Mouse (Mus musculus) NIH3T3 (cell line): ENCODE data around the gene Nanos2.
A peak's percentile ranks its signal among the peaks of the same experiment; 100 is the strongest.

Experiments
- DNase-seq: peaks from one replicate; pipeline ENCODE4 v3.0.0-alpha.2; 2012; ENCODE audit warnings: low read depth

Gene Nanos2

DNA sequence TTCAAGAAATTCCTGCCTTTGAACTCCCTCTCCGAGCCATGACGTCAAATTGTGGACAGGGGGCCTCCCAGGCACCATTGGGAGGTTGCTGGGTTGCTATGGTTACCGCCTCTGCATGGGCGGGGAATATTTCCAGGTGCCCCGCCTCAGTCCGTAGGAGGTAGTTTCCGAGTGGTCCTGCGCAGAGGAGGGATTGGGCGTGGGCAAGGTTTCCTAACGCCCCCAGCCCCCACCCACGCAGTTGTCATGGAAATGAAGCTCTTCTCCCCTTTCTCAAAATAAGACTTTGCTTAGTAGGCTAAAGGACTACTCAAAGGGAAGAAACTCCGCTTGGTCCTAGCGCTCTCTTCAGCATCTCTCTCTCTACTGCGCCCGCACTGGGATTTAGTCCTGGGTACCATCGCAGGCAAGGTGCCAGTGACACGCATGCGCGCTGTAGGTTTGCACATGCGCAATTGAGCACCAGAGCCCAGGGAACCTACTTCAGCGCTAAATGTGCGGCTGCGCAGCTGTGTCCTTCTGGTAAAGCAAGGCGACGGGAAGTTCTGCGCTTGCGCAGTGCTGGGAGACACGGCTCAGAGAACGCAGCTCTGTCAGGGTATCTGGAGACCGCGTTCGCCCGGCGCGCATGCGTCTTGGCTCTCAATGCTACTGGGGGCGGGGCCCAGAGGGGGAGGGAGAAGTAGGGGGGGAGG is 3.5 kb downstream of the Nanos2 start, which contains the start of gene Mypop:
Gene Mypop (plus strand): TSS at position 645 of the 695 bp plus-strand sequence.
- peak; percentile 100 for DNase-seq

DNA sequence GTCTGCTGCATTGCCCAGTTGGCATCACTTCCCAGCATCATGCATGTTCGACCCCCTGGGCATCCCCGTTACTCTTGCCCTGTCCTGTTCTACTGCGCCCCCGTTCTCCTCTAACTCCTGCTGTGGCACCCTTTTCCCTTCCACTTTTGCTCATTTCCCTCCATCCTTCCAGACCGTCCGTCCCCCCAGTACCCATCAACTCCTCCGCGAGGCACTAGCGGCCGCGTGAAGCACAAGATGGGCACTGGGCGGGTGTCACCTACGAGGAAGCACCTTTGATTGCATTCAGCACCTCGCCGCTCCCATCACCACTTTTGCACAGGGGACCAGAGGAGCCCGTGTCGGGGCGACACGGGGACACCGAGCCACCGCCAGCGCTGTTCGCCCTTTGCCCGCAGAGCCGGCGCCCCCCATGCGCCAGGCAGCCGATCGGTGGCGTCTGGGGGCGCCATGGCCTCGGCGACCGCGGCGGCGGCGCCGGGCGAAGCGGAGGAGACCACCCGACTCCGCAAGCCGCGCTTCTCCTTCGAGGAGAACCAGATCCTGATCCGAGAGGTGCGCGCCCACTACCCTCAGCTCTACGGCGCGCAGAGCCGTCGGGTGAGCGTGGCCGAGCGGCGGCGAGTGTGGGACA is 4.6 kb downstream of the Nanos2 start:
- peak; percentile 49 for DNase-seq

DNA sequence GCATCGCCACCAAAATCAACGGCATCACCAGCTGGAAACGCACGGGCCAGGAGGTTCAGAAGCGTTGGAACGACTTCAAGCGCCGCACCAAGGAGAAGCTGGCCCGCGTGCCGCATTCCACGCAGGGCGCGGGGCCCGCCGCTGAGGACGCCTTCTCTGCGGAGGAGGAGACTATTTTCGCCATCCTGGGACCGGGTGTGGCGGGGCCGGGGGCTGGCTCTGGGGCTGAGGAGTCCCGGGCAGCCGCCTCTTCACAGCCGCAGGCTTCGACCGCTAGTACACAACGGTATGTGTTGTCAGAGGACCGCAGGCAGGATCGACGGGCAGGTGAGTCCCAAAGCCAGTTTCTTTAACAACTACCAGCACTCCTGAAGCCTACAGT is 5.1 kb downstream of the Nanos2 start:
- peak; percentile 32 for DNase-seq

DNA sequence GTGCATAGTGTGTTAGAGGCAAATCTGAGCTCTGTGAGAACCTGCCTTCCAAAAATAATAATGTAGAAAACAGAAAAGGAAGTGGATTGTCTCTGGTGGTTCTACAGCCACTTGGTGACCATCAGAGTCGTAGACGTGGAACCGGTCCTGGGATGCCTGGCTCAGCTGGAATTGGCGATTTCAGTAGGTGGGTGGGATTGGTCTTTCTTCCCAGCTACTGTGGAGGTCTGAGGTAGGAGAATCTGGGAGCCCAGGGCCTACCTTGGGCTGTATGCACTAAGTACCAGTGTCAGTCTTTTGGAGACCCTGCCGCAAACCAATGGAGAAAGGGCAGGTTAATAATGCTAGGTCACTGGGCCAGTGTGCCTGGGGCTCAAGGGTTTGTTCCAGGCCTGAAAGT is 5.8 kb downstream of the Nanos2 start:
- DNase-seq: no peak

DNA sequence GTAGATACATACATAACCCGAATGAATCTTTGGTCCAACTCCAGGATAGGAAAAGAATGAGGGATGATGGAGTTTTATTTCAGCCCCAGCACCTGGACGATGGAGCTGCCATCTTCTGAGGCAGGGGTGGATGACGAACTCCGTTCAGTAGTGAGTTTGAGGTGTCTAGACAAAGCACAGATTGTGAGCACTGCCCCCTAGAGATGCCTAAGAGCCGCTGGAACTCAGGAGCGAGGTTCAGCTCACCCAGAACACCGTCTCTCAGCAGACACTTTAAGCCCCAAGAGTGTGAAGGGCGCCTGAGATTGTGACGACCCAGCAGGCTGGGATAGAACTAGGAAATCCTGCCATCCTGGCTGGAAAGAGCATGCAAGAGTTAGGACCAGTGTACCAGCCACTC is 11.6 kb downstream of the Nanos2 start:
- DNase-seq: no peak

DNA sequence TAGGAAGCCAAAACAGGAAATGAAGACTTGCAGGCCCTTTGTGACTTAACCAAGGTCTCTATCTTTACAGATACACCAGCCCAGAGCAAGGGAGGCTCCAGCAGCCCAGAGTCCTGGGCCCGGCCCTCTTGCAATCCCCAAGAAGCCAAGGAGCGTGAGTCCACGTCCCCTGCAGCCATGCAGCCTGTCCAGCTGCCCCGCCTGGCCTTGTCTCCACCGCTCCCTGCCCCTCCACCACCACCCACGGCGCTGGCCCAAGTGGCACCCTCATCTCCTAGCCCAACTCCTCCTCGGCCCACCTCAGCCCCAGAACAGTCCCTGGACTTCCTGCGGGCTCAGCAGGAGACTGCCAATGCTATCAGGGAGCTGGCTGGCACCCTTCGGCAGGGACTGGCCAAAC is 13.2 kb downstream of the Nanos2 start:
- DNase-seq: no peak

DNA sequence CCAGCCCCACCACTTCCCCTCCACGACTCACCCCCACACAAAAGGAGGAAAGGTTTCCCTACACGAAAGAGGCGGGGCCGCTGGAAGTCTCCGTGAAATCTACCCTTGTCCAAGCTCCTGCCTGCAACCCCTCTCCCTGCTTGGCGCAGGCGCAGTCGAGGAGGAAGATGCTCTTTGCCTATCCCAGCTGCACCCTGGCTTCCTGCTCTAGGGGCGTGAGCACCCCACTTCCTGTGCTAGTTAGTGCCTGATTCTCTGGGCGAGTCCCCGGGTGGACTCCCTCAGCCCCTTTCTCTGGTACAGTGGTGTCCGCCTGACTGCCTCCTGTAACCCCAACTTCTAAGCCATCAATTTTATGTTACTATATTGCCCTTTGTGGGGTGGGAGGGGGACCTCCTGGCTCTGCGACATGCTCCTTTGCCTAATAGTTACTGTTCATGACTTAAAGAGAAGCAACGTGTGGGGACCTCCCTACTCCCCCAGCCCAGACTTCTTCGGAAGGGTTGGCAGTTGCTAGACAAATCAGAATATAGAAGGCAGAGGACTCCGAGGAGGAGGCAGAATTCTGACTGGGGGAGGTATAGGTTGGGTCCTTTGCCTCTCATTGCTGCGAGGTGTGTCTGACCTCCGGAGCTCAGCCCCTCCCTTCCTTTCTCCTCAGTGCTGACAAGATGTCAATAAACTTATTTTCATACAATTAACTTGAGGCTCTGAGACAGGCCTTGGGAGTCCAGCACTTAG is 14.0 kb downstream of the Nanos2 start:
- DNase-seq: no peak

DNA sequence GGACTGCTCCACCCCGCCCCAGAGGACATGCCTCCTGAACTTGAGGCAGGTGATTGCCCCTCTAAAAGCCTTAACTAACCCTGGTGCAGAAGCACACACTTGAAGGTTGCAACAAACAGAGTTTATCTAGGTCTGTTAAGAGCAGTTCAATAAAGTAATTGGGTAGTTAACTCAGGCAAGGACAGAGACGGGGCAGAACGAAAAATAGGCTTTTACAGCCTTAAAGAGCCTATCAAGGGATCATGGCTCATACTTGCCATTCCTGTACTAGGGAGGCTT is 14.5 kb downstream of the Nanos2 start:
- DNase-seq: no peak

DNA sequence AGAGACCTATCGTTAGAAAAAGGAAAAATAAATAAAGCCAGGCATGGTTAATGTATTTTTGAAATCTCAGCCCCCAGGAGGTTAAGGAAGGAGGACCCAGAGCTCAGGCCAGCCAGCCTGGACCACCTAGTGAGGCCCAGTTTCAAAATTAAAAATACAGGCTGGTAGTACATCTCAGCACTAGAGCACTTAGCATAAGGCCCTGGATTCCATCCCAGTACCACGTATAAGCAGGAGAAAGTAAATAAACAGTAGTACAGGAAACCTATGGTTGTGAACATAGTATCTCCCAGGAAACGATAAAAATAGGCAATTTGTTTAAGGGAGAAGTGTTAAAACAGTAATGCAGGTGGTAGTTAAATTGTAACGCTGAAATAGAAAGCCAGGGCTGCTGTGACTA is 14.9 kb downstream of the Nanos2 start:
- peak; percentile 54 for DNase-seq

DNA sequence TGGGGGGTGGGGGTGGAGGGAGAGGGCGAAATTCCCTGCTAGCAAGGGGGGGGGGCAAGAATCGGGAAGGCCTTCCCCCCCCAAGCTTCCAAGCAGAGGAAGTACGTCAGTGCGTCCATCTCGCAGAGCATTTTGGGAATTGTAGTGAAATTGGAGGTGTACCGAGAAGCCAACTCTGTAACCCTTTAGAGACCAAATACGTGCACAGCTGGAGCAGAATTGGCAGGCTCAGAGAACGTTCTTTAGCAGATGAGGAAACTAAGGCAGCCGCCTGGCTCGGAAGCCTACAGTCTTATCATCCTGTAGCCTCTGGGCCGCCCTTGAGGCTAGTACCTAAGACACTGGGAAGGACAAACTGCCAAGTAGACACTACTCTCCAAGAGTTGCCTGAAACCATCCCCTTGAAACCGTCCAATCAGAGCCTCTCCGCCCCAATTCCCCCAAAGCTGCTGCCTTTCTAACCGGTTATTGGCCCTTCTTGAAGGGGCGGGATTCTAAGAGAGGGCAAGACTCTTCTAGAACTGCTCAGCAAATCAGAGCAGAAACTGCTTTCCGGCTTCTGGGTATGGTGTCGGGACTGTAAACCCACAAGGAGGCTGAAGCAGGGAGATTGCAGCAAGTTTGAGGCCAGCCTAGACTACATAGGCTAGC is 15.8 kb downstream of the Nanos2 start:
- peak; percentile 93 for DNase-seq

DNA sequence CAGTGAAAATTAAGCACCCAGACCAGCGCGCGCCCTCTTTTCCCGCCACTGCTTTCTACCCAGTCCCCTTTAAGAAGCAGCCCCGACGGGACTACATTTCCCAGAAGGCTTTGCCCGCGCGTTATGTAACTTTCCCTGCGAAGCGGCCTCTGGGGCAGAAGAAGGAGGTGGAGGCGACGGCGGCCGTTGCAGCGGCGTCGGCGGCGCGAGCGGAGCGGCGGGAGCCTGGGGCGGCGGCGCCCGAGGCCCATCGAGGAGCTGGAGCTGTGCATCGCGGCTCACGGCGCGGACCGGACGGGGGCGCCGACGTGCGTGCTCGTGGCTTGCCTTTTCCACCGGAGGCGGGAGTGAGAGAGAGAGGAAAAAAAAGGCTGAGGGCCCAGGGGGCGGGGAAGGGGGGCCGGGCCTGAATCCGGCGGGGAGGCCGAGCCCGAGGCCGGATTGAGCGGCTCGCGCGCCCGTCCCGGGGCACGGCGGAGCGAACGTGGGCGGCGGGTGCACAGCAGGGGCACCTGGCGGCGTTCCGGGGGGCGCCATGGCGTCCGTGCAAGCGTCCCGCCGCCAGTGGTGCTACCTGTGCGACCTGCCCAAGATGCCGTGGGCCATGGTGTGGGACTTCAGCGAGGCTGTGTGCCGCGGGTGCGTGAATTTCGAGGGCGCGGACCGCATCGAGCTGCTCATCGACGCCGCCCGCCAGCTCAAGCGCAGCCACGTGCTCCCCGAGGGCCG is 16.9 kb downstream of the Nanos2 start, which contains the start of gene Irf2bp1:
Gene Irf2bp1 (plus strand): TSS at position 143 of the 729 bp plus-strand sequence.
- DNase-seq: peak; percentile 95

DNA sequence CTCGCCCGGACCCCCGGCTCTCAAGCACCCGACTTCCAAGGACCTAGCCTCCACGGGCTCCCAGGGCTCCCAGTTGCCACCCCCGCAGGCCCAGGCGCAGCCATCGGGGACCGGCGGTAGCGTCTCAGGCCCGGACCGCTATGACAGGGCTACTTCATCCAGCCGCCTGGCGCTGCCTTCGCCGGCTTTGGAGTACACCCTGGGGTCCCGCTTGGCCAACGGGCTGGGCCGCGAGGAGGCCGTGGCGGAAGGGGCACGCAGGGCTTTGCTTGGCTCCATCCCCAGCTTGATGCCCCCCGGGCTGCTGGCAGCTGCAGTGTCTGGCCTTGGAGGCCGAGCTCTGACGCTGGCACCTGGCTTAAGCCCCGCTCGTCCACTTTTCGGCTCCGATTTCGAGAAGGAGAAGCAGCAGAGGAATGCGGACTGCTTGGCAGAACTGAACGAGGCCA is 17.5 kb downstream of the Nanos2 start:
- DNase-seq: peak; percentile 71

DNA sequence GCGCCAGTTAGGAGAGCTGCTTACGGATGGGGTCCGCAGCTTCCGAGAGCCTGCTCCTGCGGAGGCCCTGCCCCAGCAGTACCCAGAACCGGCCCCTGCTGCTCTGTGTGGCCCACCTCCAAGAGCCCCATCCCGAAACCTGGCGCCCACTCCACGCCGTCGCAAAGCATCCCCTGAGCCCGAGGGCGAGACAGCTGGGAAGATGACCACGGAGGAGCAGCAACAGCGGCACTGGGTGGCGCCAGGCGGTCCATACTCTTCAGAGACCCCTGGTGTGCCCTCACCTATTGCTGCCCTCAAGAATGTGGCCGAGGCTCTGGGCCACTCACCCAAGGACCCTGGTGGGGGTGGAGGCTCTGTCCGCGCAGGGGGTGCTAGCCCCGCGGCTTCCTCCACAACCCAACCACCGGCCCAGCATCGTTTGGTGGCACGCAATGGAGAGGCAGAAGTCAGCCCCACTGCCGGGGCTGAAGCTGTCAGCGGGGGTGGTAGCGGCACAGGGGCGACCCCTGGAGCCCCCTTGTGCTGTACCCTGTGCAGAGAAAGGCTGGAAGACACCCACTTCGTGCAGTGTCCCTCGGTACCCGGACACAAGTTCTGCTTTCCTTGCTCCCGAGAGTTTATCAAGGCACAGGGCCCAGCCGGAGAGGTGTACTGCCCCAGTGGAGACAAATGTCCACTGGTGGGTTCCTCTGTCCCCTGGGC is 18.4 kb downstream of the Nanos2 start:
- DNase-seq: no peak

DNA sequence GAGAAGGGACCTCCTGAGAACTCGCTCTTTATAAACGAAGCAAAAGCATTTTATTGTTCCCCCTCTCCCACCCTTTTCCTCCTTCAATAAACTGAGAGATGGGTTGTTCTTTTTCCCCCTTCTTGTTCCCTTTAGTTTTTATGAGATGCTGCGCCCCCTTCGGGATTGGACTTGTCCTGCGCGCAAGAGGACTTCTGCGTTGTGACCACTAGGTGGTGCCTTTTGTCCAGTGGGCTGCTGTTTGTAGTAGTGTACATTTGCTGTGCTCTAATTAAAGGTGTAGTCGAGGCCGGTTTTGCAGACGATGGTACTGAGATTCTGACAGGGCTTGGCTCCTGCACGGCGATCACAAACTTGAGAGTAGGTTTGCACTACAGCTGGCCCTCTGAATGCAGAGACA is 19.3 kb downstream of the Nanos2 start:
- DNase-seq: peak; percentile 94

DNA sequence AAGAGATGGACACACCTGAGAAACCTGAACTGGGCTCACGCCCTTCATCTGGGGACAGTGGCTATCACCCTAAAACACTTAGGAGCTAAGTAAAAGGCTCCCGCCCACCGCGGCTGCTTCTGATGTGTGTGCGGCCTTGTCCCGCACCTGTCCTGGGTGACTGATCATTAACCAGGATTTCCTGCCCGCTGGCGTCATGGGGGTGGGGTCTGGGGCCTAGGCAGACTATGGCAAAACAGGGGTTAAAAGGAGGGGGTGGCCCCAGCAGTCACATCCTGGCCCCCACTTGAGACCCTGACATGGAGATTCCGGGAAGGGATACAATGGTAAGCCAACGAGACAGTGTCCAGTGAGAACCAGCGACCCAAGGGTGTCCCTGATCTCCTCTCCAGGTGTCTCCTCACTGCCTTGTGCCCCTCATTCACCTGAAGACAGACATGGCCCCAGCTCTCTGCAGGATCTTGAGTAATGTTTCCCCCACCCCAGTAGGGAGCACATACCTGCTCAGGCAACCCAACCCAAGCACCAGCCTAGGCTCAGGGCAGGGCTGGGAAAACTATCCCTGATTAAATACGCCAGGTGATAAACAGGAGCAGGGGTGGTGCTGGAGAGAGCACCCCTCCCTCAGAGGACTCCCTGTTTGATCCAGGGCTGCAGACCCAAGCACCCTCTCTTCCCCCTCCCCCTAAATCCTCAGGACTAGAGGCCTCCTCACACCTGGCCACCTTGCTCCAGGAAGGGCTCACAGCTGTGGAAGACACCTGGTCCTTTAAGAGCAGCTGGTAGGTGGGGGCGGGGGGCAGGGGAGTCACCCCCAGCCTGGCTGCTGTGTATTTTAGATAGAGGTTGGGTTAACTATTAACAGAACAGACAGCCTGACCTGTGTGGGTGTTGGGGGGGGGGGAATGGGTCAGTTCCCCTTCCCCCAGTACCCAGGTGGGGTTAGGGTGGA is 20.1 kb downstream of the Nanos2 start:
- no peak for DNase-seq

DNA sequence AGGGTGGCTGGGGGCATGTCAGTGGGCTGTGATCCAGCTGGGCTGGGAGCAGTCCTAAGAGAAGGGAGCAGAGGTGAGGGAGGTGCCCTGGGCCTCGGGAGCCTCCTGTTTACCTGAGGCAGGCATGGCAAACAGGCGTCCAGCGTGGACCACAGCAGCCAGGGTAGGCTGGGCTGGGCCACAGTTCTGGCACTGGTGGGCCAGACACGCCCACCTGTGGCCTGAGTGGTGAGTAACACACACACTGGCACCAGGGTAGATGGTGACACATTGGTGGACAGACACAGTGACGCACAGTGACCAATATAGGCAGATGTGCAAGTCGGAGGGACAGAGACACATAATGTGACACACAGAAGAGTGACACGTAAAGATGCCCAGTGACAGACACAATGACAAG is 23.4 kb downstream of the Nanos2 start:
- DNase-seq: no peak

DNA sequence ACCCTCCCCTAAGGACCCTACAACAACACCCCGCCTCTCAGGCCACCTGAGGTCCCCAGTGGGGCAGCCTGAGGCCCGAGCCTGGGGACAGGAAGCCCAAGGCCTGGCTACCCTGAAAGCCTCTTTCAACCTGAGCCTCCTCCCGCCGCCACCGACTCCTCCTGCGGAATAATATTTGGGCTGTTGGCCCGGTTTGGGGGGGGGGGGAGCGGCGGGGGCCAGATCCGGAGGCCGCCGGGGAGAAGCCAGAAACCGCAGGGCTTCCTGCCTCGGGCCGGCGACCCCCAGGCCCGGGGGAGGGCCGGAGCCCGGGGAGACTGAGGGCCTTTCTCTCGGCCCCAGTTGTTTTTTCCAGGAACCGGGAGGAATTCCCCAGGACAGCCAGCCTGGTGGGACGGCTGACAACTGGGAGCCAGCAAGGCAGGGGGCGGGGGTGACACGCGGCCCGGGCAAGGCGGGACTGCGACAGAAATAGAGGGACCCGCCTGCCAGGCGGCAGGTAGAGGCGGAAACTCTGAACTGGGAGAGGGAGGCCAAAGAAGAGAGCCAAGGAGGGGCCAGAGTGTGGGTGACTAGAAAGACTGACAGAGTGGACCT is 24.9 kb downstream of the Nanos2 start:
- DNase-seq: no peak

DNA sequence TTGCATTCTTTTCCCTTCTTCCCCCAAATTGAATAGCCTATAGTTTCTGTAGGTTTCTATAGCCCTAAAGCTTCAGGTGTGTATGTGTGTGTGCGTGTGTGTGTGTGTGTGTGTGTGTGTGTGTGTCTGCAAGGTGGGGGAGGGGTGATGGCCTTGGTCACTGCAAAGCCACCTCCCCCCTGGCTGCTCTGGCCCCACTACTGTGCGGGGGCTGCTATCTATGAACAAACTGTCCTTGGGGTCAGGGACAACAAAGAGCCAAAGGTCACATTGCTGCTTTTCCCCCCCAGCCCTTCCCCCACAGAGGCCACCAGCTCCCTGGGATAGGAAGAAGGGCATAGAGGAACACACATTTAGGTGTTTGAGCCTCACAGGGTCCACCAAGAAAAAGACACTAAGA is 25.7 kb downstream of the Nanos2 start:
- DNase-seq: no peak

DNA sequence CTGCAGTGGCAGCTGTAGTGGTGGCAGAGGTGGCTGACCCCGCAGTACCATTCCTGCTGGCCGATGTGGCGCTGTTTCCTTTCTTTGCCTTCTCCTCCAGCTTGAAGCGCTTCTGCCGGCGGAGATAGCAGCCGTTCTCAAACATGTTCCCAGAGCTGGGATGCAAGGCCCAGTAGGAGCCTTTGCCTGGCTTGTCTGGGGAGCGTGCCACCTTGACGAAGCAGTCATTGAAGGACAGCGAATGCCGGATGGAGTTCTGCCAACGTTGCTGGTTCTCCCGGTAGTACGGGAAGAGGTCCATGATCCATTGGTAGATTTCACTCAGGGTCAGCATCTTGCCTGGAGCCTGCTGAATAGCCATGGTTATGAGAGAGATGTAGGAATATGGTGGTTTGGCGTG is 27.3 kb downstream of the Nanos2 start:
- DNase-seq: no peak

DNA sequence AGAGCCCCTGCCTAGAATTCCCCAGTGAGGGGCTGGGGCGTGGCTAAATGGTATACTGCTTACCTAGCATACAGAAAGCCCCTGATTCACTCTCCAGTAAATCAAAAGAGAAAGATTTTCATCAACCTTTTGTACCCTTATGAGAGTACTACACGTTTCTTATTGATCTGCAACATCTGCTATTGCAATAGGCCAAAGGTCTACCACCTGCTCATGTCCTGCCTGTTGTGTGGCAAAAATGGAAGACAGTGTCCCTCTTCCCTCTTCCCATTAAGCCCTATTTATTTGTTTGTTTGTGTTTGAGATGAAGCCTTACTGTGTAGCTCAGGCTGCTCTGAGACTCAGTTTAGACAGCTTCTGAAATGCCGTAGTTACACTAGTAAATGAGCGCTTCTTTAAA is 28.8 kb downstream of the Nanos2 start:
- no peak for DNase-seq
